Mouse (Mus musculus): ENCODE measurements around the gene Gjd3. TPM values are rescaled to one million over a fixed set of nuclear protein-coding genes. Genes with fewer than 3 reads are reported as not detected.

Gjd3 gene
- total RNA-seq, 2 experiments from 2014 or later: 1.5 to 2.0 TPM

GRCm38 (mm10) chr11:98981997-98982772 is 631 bp downstream of the Gjd3 start:
- DNase-seq: peak; percentile 66 to 81
- intact Hi-C loops (cut with DNase I): loop anchor here (5.0 kb wide), 1 partner anchor 145 kb away; no protein-coding TSS in a partner anchor

DNA sequence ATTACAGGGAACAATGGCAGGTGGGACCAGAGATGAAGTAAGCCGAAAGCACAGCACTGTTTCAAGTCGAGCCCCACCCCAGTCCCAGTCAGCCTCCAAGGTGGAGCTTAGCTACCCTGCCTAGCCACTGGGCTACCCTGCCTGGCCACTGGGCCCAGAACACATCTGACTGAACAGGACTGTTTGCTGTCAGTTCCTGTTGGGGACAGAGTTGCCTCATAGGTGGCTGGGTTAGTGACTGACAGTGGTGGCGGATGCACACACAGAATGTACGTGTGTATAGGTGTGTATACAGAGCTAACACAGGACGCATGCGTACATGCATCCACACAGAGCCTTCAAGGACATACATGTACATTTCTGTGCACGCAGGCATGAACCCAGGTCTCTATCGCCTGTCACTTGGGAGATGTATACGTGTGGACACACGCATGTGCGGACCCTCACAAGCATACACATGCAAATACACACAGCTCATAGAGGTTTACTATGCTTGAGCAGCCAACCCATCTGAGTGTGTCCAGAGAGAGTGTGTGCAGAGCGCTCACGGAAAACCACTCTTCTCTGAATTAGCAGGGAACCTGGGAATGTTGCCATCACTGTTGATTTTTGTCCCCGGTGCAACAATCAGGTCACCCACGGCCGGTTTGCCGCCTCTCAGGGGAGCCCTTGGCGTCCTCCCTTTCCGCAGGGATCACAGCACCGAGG is 1.4 kb downstream of the Gjd3 start:
- intact Hi-C loops (cut with DNase I): loop anchor here (5.0 kb wide), 1 partner anchor 146 kb away; no protein-coding TSS in a partner anchor
- DNase-seq: no peak

DNA sequence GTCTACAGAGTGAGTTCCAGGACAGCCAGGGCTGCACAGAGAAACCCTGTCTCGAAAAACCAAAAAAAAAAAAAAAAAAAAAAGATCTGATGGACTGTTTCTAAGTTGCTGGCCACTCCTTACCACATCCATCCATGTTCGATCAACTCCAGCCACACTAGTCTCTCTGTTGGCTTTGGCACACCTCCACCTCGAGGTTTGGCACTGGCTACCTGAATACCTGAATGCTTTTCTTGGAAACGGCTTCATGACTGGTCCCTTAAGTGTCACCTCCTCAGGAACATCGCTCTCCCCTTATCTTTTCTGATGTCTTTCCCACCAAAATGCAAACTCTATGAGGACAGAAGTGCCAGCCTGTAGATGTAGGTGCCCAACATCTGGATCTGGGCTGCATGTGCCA is 3.5 kb downstream of the Gjd3 start:
- intact Hi-C loops (cut with DNase I): no loop called here
- DNase-seq: no peak

- intact Hi-C loops (cut with DNase I): no loop called here
- DNase-seq: no peak
Measured at GRCm38 (mm10) chr11:98978526-98979148, 4.2 kb downstream of the Gjd3 start.

DNA sequence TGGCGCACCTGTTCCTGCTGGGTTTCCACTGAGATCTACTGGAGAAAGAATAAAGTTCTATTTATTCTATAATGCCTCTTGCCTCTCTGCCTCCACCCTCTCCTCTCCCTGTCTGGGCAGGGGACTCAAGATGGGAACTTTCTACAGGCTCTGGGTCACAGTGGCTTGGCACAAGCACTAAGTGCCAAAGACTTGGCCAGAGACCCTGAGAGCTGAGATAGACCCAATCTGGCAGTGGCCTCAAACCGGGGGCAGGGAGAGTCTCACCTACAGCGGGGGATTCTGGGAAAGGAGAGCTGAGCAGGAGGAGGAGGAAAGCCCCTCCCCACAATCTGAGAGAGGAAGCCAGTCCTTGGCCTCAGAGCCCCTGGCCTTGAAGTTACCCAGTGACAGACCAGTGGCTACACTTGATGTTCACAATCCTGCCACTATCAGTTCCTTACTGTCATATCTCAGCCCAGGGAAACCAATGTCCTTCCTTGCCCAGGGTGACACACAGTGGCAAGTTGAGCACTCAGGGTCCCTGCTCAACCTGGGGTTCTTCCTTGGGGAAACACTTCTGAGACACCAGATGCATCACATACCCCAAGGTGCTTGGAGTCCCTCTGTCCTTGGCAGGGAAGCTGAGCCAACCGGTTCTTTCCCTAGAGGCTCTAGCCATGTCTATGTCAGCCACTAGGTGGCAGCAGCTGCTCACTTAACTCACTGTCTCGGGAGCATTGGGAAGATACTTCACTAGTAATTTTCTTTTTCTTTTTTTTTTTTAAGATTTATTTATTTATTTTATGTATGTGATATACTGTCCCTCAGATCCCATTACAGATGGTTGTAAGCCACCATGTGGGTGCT is 7.7 kb downstream of the Gjd3 start:
- DNase-seq: peak; percentile 76 to 87
- intact Hi-C loops (cut with DNase I): loop anchor here (2.0 kb wide), 1 partner anchor 176 kb away; no protein-coding TSS in a partner anchor

DNA sequence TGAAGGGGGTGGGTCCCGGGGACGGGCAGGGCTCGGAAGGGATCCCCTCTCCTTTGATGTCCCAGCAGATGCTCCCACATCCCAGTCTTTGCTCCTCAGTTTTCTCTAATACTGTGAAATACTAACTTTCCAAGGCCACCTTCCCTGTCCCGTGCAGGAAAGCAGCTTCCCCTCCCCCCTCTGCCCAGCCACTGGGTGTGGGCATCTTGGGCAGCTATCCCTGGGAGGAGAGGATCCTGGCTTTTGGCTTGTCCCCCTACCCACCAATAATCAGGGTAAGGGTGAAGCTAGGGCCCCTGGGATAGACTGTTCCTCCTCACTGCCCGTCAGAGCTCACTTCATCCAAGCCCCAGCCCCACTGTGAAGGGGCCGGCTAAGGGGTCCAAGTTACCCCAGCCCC is 8.6 kb downstream of the Gjd3 start:
- intact Hi-C loops (cut with DNase I): loop anchor here (2.0 kb wide), 1 partner anchor 177 kb away; no protein-coding TSS in a partner anchor
- no peak for DNase-seq

GRCm38 (mm10) chr11:98973584-98973983 is 9.2 kb downstream of the Gjd3 start:
- DNase-seq: peak in 1 of 2 experiments; percentile 54
- intact Hi-C loops (cut with DNase I): no loop called here

GRCm38 (mm10) chr11:98972801-98973360 is 9.9 kb downstream of the Gjd3 start:
- intact Hi-C loops (cut with DNase I): loop anchor here (1.0 kb wide), 1 partner anchor 51 kb away; no protein-coding TSS in a partner anchor
- DNase-seq: no peak

- intact Hi-C loops (cut with DNase I): loop anchor here (1.0 kb wide), 1 partner anchor 50 kb away; no protein-coding TSS in a partner anchor
- DNase-seq: peak; percentile 88 to 92
Measured at GRCm38 (mm10) chr11:98972215-98972614, 10.6 kb downstream of the Gjd3 start.

- peak; percentile 69 to 82 for DNase-seq
Measured at GRCm38 (mm10) chr11:98971316-98972031, 11.3 kb downstream of the Gjd3 start.

DNA sequence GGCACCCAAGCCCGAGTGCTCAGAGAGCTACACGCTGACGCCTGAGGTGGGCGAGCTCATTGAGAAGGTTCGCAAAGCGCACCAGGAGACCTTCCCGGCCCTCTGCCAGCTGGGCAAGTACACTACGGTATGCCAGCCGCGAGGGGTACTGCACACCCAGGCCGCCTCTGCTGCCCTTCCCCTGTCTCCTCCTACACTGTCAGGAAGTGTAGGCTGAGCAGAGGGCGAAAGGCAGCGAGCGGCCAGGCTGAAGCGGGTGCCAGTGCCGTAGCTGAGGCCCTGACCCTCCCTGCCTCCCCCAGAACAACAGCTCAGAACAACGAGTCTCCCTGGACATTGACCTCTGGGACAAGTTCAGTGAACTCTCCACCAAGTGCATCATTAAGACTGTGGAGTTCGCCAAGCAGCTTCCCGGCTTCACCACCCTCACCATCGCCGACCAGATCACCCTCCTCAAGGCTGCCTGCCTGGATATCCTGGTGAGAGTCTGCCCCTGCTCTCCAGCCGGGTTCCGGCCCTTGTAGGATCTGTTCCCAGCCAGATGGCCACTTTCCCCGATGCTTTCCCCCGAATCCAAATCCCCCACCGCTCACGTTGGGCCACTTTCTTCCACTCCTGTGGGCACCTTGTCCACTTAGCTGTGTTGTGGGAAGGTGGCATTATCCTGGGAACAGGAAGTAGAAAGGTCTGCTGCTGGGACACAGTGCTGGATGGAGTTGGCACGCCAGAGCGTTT is 12.5 kb downstream of the Gjd3 start:
- no peak for DNase-seq
- intact Hi-C loops (cut with DNase I): loop anchor here (2.0 kb wide), 1 partner anchor 36 kb away; no protein-coding TSS in a partner anchor

More at GRCm38 (mm10) chr11:98971316-98972031, 11.3 kb downstream of the Gjd3 start:
- intact Hi-C loops (cut with DNase I): loop anchor here (1.0 to 2.0 kb wide), 2 partner anchors 37 to 49 kb away; no protein-coding TSS in a partner anchor

GRCm38 (mm10) chr11:98969496-98969927 is 13.3 kb downstream of the Gjd3 start:
- intact Hi-C loops (cut with DNase I): loop anchor here (5.0 kb wide), 1 partner anchor 107 kb away; the partner anchor contains the start of gene Wipf2
- DNase-seq: no peak

DNA sequence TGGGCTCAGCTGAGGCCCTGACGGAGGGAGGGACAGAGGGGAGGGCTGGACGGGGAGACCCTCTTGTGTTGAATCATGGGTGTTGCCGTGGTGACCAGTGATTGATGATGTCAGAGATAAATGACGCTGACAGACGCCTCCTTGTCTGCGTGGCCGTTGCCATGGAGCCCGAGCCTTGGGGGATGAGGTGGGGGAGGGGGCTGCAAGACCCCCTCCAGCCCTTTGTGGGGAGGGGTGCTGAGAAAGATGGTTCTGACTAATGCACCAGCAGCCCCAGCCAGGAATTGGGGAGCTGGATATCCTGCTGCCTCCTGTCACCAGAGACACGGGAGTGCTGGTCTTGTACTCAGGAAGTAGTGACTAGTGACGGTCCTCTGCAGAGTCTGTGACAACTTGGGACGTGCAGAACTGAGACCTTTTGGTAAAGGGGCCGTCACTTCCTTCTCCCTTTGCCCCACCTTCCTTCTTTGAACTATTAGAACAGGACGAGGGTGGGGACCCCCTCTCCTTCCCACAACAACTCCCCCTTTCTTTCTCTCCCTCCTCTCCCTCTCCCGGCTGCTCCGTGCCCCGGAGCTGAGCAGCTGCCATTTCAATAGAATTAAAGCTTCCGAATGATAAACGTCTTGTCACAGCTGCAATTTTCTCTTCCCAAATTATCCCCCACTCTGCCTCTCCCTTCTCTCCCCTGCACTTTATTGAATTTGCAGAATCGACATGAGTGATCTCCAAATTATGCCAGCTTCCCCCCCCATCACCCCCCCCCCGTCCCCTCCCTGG is 13.9 kb downstream of the Gjd3 start:
- DNase-seq: no peak
- intact Hi-C loops (cut with DNase I): loop anchor here (5.0 kb wide), 1 partner anchor 107 kb away; the partner anchor contains the start of gene Wipf2

DNA sequence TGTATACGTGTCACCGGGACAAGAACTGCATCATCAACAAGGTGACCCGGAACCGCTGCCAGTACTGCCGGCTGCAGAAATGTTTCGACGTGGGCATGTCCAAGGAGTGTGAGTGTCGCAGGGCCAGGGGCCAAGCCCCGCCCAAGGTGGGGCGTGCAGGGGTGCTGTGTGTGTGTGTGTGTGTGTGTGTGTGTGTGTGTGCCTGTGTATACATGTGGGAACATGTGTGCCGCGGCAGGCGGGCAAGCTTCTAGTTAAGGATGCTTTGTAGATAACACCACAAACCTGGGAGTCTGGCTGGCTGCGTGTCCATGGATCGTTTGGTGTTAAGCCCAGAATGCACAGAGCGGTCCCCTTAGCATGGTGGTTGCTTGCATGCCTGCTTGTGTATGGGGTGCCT is 14.7 kb downstream of the Gjd3 start:
- no peak for DNase-seq
- intact Hi-C loops (cut with DNase I): loop anchor here (5.0 kb wide), 1 partner anchor 106 kb away; the partner anchor contains the start of gene Wipf2

DNA sequence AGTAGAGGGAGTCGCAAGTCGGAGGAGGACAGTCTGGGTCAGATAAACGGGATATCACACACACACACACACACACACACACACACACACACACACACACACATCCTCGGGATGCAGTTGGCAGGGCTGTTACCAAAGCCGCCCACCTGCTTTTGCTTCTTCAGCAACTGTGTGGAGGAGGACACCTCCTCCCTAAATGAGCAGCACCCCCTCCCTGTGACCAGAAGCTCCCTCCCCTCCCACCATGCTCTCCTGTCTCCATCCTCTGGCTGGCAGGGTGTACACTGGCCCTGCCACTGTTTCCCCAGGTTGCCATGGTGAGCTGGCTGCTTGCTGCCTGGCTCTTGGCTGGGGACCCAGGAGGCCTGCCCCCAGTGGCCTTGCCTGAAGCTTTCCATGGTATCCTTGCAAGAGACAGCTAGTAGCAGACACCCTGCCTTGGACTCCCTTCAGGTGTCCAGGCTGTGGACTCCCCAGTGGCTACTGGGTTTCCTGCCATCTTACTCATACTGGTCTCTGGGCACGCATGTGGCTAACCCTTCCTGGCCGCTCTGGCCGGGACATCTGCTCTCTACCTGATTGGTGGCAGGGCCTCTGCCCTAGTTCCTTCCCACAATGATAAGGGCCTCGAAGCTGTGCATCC is 16.2 kb downstream of the Gjd3 start:
- DNase-seq: peak; percentile 83 to 89
- intact Hi-C loops (cut with DNase I): loop anchor here (5.0 kb wide), 1 partner anchor 104 kb away; the partner anchor contains the start of gene Wipf2

DNA sequence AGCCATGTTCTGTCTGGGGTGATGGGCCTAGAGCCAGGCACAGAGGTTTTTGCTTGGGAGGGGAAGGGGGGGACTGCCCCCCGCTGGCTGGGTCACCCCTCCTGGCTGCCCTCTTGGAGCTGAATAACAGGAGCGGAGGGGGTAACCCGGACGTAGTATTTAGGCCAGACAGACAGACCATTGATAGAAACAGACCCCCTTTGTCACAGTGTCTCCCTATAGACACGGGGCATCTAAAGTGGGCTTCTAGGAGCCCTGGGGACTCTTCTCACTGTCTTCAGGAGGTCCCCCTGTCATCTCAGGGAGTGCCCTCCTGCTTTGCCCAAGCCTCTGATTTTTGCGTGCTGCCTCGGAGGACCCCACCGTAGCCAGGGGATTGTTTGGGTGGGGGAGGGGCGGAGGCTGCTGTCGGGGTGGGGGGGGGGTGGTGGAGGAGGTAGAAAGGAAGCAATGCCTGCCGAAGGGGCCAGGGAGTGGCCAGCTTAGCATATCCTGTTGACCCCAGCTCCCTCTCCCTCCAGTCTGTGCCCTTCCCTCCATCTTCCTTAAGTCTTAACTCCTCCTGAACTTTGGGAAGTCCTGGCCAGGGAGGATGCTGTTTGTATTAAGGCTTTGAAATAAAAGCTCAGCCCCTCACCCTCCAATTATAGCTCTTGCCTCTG is 17.3 kb downstream of the Gjd3 start:
- DNase-seq: no peak

More for the DNA sequence above, 17.3 kb downstream of the Gjd3 start:
- intact Hi-C loops (cut with DNase I): loop anchor here (5.0 kb wide), 1 partner anchor 103 kb away; the partner anchor contains the start of gene Wipf2
